Mouse (Mus musculus) neural tube, embryonic 11.5 days (tissue): ENCODE data around the gene Ptgds. TPM values are rescaled to one million over a fixed set of nuclear protein-coding genes. Genes with fewer than 3 reads are reported as not detected.

ENCODE experiments used
- ATAC-seq: fragments of 200-750 bp; cut with Nextera tagmentation; 2 replicates; pipeline ENCODE4 v1.8.0; 2017; ENCODE audit warnings: moderate number of reproducible peaks, mild to moderate bottlenecking, moderate TSS enrichment, moderate library complexity; ENCODE audit not compliant: insufficient read depth, low FRiP score, low TSS enrichment
- DNase-seq: peaks from one replicate; pipeline ENCODE4 v3.0.0-alpha.2; 2015; ENCODE audit warnings: low spot score
- H3K27ac ChIP-seq: fragments of 300-500 bp; sonication (generic); 2 replicates; pipeline ENCODE4 v1.5.1; 2014; ENCODE audit warnings: low read depth, mild to moderate bottlenecking, low read length
- H3K27me3 ChIP-seq: fragments of 300-500 bp; sonication (generic); 2 replicates; pipeline ENCODE4 v1.6.1; 2014; ENCODE audit warnings: mild to moderate bottlenecking, low read length, mixed read lengths; ENCODE audit not compliant: control insufficient read depth, insufficient read depth
- H3K36me3 ChIP-seq: fragments of 300-500 bp; sonication (generic); 2 replicates; pipeline ENCODE4 v1.6.1; 2014; ENCODE audit warnings: mild to moderate bottlenecking, low read length, moderate library complexity, mixed read lengths; ENCODE audit not compliant: control insufficient read depth, insufficient read depth
- H3K4me1 ChIP-seq: fragments of 300-500 bp; sonication (generic); 2 replicates; pipeline ENCODE4 v1.6.1; 2014; ENCODE audit warnings: low read length, mixed read lengths; ENCODE audit not compliant: control insufficient read depth, insufficient read depth
- H3K4me2 ChIP-seq: fragments of 300-500 bp; sonication (generic); 2 replicates; pipeline ENCODE4 v1.6.1; 2014; ENCODE audit warnings: low read depth, mild to moderate bottlenecking, moderate library complexity
- H3K4me3 ChIP-seq: fragments of 300-500 bp; sonication (generic); 2 replicates; pipeline ENCODE4 v1.5.1; 2014; ENCODE audit warnings: low read depth, low read length
- H3K9ac ChIP-seq: fragments of 300-500 bp; sonication (generic); 2 replicates; pipeline ENCODE4 v1.6.1; 2014; ENCODE audit warnings: mild to moderate bottlenecking, low read length
- H3K9me3 ChIP-seq: fragments of 300-500 bp; sonication (generic); 2 replicates; pipeline ENCODE4 v1.6.1; 2016; ENCODE audit warnings: low read length; ENCODE audit not compliant: control insufficient read depth
- WGBS: fragments of 180-500 bp; shearing (Covaris S2); extraction: QIAGEN DNeasy Blood & Tissue Kit; methylation state at CpG from one replicate; pipeline ENCODE4 v1.1.7; 2014; 5-methylcytosine and 5-hydroxymethylcytosine counted together
- polyA plus RNA-seq: library from polyadenylated mRNA; unstranded; fragments of >200 nt; fragmentation: Nextera tagmentation; extraction: Ambion mirVana; gene quantifications from 2 replicates; pipeline ENCODE4 v1.2.1, GENCODE M21; 2014

Gene Ptgds
- polyA plus RNA-seq, 1 experiment from 2014 or later: not detected

DNA sequence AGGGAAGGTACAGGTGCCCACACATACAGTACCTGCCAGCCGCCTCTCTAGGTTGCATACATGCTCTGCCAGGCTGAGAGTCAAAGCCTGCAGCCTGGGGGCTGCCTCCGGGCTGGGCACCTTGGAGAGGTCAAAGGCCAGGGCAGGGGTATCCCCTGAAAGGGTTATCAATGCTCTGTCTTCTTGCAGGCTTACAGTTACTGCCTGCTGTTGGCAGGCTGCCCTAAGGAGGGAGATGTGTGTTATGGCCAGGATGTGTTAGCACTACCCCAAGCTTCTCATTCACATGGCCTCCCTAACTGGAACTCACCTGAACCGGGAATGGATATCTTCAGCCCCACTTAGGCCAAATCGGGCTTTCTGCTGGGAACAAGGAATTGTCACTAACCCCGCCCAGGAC is 9.7 kb downstream of the Ptgds start:
- Histone ChIP-seq H3K4me2 (peak overlapping the region; percentile 67), H3K9me3 (no peaks in the 10 kb centered on the region), H3K4me1 (peaks cover 5% of the 10 kb centered on the region), H3K27ac (no peak overlapping the region), H3K4me3 (peak overlapping the region; percentile 73), H3K9ac (peak overlapping the region; percentile 56), H3K27me3 (no peaks in the 10 kb centered on the region), H3K36me3 (no peaks in the 10 kb centered on the region)
- ATAC-seq (peak; percentile 20; the same call in 1 of the 2 replicates), DNase-seq (no peak)
- WGBS: 40% methylated on average over 5 of the region's 5 CpGs

DNA sequence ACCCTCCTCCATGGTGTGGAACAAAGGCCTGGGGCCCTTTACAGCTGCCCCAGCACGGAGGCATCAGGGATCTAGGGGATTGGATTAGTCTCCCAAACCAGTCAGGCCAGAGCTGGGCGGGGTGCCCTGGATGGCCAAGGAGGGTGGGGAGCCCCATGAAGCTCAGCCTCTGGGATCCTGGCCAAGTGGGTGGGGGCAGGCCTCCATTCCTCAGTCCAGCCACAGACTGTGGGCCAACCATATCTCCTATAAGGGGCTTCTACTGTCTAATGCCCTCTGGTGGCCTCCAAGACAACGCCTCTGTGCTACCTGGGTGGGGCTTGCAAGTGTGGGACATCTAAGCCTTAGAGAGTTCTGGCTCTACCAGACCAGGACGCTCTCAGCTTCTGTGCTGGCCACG is 10.9 kb downstream of the Ptgds start:
- H3K4me2 ChIP-seq: no peak overlapping the region
- 84% methylated on average over 5 of the region's 5 CpGs for WGBS
- no peaks in the 10 kb centered on the region for H3K27me3 ChIP-seq
- no peak overlapping the region for H3K9ac ChIP-seq
- H3K4me3 ChIP-seq: no peak overlapping the region
- ATAC-seq (no peak), DNase-seq (no peak)
- H3K4me1 ChIP-seq: peaks cover 5% of the 10 kb centered on the region
- H3K36me3 ChIP-seq: no peaks in the 10 kb centered on the region
- no peaks in the 10 kb centered on the region for H3K9me3 ChIP-seq
- no peak overlapping the region for H3K27ac ChIP-seq

DNA sequence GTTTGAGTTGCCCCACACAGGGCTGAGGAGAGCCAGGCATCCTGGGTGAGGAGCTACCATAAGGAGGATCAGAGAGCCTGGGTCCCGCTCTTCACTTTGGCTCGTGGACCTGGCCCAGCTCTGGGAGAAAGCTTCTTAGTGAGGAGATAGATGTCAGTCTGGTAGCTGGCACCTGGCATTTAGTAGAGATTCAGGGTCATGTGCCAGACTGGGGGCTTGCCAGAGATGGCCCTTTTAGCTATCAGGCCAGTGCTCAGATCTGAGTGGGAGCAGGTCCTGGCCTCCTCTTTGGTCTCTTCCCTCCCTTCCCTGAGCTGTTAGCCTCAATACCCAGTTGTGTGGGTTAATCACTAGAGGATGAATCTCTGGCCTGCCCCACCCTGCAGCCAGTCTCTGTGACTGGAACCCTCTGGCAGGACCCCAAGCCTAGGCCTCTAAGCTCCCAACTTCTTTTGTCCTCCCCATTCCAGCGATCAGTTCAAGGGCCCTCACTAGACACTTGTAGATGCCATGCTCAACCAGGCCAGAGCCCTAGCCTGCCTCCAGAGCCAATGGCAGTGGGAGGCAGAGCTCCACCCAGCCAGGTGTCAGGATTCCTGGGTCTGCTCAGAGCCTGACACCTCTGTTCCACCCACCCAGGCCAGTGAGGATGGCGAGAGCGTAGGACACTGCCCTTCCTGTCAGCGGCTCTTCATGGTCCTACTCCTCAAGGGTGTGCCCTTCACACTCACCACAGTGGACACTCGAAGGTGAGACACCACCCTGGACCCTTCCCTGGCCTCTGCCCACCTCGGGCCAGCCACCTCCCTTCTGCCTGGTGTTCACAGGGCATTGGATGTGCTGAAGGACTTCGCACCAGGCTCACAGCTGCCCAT is 12.6 kb downstream of the Ptgds start:
- peaks cover 5% of the 10 kb centered on the region for H3K4me1 ChIP-seq
- H3K27me3 ChIP-seq: no peaks in the 10 kb centered on the region
- no peak overlapping the region for H3K4me3 ChIP-seq
- H3K4me2 ChIP-seq: no peak overlapping the region
- no peaks in the 10 kb centered on the region for H3K9me3 ChIP-seq
- 89% methylated on average over 9 of the region's 9 CpGs for WGBS
- DNase-seq (no peak), ATAC-seq (no peak)
- no peak overlapping the region for H3K27ac ChIP-seq
- no peaks in the 10 kb centered on the region for H3K36me3 ChIP-seq
- no peak overlapping the region for H3K9ac ChIP-seq

DNA sequence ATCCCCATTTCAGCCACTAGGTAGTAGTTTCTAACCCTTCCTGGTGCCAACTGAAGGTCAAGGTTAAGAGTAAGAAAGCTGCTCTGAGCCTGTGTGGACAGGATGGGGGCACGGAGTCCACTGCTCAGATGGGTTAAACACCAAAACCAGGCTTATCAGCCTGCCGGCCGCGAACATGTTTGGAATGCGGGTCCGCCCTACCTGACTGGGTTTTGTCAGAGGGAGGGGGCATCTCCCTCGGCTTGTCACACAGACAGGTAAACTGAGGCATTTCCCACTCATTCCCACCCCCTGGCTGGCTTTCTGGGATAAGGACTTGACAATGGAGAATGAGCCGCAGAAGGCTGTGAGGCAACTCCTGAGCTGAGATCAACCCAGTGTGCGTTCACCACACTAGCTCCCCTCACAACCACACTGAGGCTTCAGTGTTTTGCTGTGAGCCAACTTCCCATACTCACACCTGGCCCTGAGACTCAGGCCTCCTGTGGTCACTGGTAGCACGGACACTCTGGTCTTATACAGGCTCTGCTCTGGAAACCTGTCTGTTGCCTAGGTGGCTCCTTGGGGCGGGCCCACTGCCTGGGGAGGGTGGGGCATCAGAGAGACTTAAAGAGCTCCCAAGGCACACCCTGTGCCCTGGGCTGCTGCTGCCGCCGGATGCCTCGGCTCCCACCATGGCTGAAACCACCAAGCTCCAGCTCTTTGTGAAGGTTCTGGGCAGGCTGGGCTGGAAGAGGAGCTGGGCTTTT is 13.5 kb downstream of the Ptgds start, which contains the start of gene Clic3:
Gene Clic3, plus strand, starts transcription at position 634 of the 749 bp plus-strand sequence.
- WGBS: 68% methylated on average over 14 of the region's 14 CpGs
- ATAC-seq (no peak), DNase-seq (no peak)
- H3K4me3 ChIP-seq: no peak within 1 kb of the TSS
- no peaks in the 10 kb centered on the region for H3K9me3 ChIP-seq
- H3K36me3 ChIP-seq: no peaks in the 10 kb centered on the region
- no peaks in the 10 kb centered on the region for H3K27me3 ChIP-seq
- H3K9ac ChIP-seq: no peak within 1 kb of the TSS
- H3K4me2 ChIP-seq: no peak within 1 kb of the TSS
- no peak within 1 kb of the TSS for H3K27ac ChIP-seq
- H3K4me1 ChIP-seq: peaks cover 3% of the 10 kb centered on the region

DNA sequence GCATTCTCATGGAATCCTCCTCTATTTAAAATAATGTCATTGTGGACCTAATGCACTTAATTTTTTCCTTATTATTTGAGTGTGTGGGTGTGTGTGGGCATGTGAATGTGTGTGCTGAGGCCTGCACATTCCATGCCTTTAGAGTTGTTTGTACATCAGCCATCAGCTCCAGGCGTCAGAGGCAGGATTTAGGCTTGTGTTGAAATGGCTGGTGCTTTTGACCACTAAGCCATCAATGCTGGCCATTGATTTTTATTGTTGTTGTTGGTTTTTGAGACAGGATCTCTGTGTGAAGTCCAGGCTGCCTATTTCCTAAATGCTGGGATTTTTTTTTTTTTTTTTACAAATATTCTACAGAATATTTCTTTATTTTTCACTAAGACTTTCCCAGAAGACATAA is 16.9 kb downstream of the Ptgds start:
- H3K4me1 ChIP-seq: no peaks in the 10 kb centered on the region
- ATAC-seq (no peak), DNase-seq (no peak)
- no peak overlapping the region for H3K9ac ChIP-seq
- H3K27me3 ChIP-seq: no peaks in the 10 kb centered on the region
- no peaks in the 10 kb centered on the region for H3K9me3 ChIP-seq
- no peak overlapping the region for H3K4me3 ChIP-seq
- H3K4me2 ChIP-seq: no peak overlapping the region
- WGBS: 43% methylated on average over 1 of the region's 1 CpGs
- H3K36me3 ChIP-seq: no peaks in the 10 kb centered on the region; the same call in 1 of the 2 replicates
- H3K27ac ChIP-seq: no peak overlapping the region

DNA sequence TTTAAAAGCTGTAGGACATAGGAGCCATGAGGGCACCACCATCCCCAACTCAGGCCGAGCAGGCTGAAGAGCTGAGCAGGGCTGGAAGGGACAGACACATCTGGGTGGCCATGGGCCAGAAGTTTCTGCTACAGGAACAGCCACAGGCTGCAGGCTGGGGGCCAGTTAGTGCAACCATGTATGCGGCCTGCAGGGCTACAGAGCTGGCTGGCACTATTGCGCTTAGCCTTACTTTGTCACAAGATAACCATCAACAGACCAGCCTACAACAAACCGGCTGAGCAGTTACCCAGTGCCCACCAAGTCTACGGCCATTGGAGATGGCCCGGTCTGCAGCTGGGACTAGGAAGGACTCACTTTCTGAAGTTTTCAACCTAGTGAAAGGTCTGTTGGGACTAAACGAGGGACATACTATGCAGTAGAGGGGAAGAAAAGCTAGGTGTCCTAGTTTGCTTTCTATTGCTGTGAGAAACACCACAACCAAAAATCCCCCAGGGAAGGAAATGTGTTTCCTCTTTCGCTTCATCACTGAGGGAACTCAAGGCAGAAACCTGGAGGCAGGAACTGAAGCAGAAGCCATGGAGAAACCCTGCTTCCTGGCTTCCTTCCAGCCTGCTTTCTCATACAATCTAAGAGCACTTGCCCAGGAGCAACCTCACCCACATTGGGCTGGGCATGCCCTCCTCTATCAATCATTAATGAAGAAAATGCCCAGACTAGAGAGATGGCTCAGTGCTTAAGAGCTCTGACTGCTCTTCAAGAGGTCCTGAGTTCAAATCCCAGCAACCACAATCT is 18.8 kb downstream of the Ptgds start:
- WGBS: 88% methylated on average over 8 of the region's 8 CpGs
- DNase-seq: no peak

DNA sequence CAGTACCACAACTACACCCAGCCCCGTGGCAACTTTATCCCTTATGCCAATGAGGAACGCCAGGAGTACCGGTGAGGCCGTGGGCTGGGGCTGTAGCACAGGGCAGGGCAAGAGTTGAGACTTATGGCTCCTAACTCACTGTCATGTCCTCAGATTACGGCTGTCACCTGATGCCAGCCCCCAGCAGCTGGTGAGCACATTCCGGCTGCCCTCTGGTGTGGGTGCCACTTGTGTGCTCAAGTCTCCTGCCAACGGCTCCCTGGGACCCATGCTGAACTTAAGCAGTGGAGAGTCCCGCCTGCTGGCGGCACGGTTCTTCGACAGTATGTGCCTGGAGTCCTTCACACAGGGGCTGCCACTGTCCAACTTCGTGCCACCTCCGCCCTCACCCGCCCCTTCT is 27.2 kb downstream of the Ptgds start:
- ATAC-seq (no peak), DNase-seq (no peak)
- no peak overlapping the region for H3K27ac ChIP-seq
- peaks cover 3% of the 10 kb centered on the region for H3K36me3 ChIP-seq
- H3K4me1 ChIP-seq: no peaks in the 10 kb centered on the region
- H3K27me3 ChIP-seq: no peaks in the 10 kb centered on the region
- no peak overlapping the region for H3K4me2 ChIP-seq
- no peak overlapping the region for H3K9ac ChIP-seq
- no peaks in the 10 kb centered on the region for H3K9me3 ChIP-seq
- WGBS: 94% methylated on average over 14 of the region's 14 CpGs
- H3K4me3 ChIP-seq: no peak overlapping the region

More for the DNA sequence above, 18.8 kb downstream of the Ptgds start:
- Histone ChIP-seq H3K4me1 (no peaks in the 10 kb centered on the region), H3K27me3 (no peaks in the 10 kb centered on the region), H3K9ac (no peak overlapping the region), H3K4me3 (no peak overlapping the region), H3K9me3 (no peaks in the 10 kb centered on the region), H3K4me2 (no peak overlapping the region), H3K36me3 (no peaks in the 10 kb centered on the region; the same call in 1 of the 2 replicates), H3K27ac (no peak overlapping the region)
- ATAC-seq: no peak

DNA sequence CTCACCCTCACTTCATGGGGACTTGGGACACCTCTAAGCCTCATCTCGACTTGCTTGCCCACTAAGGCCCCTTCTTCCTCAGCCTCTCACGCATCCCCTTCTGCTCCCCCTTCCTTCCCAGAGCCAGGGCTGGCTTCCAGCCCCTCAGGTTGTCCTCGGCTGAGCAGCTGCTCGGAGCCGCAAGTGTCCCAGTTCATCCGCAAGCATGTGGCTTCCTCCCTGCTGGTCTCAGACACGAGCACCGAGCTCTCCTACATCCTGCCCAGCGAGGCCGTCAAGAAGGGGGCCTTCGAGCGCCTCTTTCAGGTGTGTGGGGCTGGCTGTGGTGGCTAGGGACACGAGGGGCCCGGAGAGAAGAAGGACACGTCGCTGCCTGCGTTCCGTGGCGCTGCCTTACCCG is 28.8 kb downstream of the Ptgds start:
- WGBS: 91% methylated on average over 20 of the region's 20 CpGs
- Histone ChIP-seq H3K4me2 (no peak overlapping the region), H3K4me1 (no peaks in the 10 kb centered on the region), H3K27ac (no peak overlapping the region), H3K36me3 (peaks cover 3% of the 10 kb centered on the region), H3K9me3 (no peaks in the 10 kb centered on the region), H3K9ac (no peak overlapping the region), H3K27me3 (no peaks in the 10 kb centered on the region), H3K4me3 (no peak overlapping the region)
- ATAC-seq: no peak
- no peak for DNase-seq
